Mouse (Mus musculus): ENCODE measurements around the gene Tlx2. TPM values are rescaled to one million over a fixed set of nuclear protein-coding genes. Genes with fewer than 3 reads are reported as not detected.

Gene Tlx2
- total RNA-seq, 2 experiments from 2014 or later = not detected

DNA sequence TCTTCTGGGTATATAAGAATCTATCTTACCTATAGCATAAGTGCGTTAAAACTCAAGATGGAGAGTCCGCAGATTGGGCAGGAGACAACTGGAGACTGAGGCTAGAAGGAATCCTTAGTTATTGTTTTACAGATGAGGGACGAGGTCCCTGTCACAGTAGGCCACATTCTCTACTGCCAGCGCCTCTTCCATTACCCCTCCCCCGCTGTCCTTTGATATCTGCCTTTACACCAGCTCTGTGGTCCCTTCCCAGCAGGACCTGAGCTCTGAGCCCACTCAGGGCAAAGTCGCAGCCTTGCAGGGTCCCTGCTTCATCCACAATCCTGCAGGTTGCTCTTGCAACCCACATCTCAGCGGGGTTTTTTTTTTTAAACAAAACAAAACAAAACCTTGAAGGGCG is 1.9 kb downstream of the Tlx2 start:
- intact Hi-C loops (cut with DNase I) = no loop called here

DNA sequence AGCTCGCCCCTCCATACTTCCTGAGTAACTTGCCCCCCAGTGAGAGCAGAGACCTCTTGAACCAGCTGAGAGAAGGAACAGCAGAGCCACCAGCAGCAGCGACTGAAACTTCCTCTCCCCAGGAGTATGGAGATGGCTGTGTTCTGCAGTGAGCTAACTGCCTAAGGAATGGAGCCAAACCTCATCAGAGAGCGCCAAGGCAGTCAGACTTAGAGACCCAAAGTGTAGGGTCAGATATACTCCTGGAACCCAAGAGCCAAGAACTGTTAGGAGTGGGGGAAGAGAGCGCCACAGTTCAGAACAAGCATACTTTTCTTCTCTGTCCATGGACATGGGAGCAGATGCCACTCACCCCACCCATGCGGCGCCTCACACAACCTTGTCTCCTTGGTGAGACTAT is 3.7 kb downstream of the Tlx2 start:
- no peak for DNase-seq (ENCODE audit: low spot score in 2 of 2)
- intact Hi-C loops (cut with DNase I) = no loop called here

More for the DNA sequence above, 1.9 kb downstream of the Tlx2 start:
- DNase-seq (ENCODE audit: low spot score in 2 of 2) = no peak

GRCm38 (mm10) chr6:83065995-83066394 is 4.1 kb downstream of the Tlx2 start:
- intact Hi-C loops (cut with DNase I) = no loop called here
- no peak for DNase-seq (ENCODE audit: low spot score in 2 of 2)

- no peak for DNase-seq (ENCODE audit: low spot score in 2 of 2)
- intact Hi-C loops (cut with DNase I) = no loop called here
Measured at GRCm38 (mm10) chr6:83058725-83059124, 11.4 kb downstream of the Tlx2 start.

DNA sequence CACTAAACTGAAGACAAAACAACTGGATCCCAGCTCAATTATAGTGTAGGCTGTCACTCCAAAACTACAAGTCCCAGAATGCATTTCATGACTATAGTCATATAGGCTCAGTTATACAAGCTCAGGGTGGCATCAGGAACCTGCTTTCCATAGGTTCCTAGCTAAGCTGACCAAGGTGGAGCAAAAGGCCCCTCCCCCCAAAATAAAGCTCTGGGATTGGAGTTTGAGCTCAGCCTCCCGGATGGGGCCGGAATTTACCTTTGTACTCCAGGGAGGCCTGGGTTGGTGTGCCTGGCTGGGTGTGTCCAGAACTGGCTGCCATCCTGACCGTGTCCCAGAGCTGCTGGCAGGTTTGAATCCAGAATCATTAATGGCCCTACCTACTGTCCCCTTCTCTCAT is 12.3 kb downstream of the Tlx2 start, which contains the start of gene Dqx1:
Gene Dqx1, plus strand, starts transcription at position 55 of the 400 bp plus-strand sequence.
- DNase-seq (ENCODE audit: low spot score in 2 of 2) = no peak
- intact Hi-C loops (cut with DNase I) = no loop called here

- DNase-seq (ENCODE audit: low spot score in 2 of 2) = peak in 1 of 2 experiments; percentile 32
- intact Hi-C loops (cut with DNase I) = loop anchor here (1.0 to 2.0 kb wide), 3 partner anchors 23 to 59 kb away; partner anchors contain the start of genes Ccdc142 and Gm42688
Measured at GRCm38 (mm10) chr6:83054871-83055431, 15.1 kb downstream of the Tlx2 start, which contains the start of gene Htra2. Htra2 (minus strand) TSS chr6:83055273.

GRCm38 (mm10) chr6:83054074-83054851 is 15.8 kb downstream of the Tlx2 start, which contains the start of gene Aup1:
Aup1 (plus strand) TSS chr6:83054521.
- intact Hi-C loops (cut with DNase I) = loop anchor here (1.0 to 2.0 kb wide), 3 partner anchors 24 to 58 kb away; partner anchors contain the start of genes Ccdc142 and Gm42688
- peak; percentile 98 to 99 for DNase-seq (ENCODE audit: low spot score in 2 of 2)

GRCm38 (mm10) chr6:83053136-83053960 is 16.7 kb downstream of the Tlx2 start:
- peak; percentile 22 to 37 for DNase-seq (ENCODE audit: low spot score in 2 of 2)
- intact Hi-C loops (cut with DNase I) = loop anchor here (2.0 kb wide), 1 partner anchor 19 kb away; the partner anchor contains the start of gene Loxl3

GRCm38 (mm10) chr6:83049367-83049766 is 20.7 kb downstream of the Tlx2 start:
- intact Hi-C loops (cut with DNase I) = no loop called here

DNA sequence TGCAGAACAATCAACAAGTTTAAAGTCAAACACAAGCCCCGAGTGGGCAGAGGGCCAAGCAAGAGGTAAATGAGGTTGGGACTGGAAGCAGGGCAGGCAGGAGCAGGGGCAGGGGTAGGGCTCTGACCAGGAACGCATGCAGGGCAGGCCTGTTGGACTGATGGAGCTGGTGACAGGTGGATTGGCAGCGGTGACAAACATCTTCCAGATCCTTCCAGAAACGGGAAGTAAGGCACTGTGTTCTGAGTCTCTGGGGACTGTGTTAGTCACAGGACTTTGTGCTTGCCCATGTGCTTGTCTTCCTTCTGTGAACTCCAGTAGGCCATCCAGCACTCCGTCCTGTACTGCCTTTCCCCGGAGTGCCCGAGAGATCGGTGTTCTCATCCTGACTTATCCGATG is 25.4 kb downstream of the Tlx2 start:
- DNase-seq (ENCODE audit: low spot score in 2 of 2) = no peak

More at GRCm38 (mm10) chr6:83049367-83049766, 20.7 kb downstream of the Tlx2 start:
- no peak for DNase-seq (ENCODE audit: low spot score in 2 of 2)

DNA sequence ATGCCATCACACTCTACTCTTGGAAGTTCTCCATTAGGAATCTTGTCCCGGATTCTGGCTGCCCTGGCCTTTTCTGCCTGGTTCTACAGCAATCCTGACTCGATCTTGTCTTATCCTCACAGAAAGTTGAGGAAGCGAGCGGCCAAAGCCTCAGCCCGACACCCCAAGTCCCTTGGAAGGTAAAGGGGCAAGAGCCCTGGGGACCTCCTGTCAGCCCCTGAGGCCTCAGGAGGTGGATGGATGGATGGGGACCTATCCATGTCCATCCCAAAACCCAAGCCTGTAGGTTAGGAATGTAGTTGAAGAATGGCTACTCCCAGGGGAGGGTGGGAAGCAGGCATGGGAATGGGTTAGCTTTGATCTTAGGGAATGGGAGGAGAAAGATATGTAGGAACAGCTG is 26.1 kb downstream of the Tlx2 start:
- DNase-seq (ENCODE audit: low spot score in 2 of 2) = no peak
- intact Hi-C loops (cut with DNase I) = loop anchor here (1.0 kb wide), 1 partner anchor 20 kb away; no protein-coding TSS in a partner anchor

More for the DNA sequence above, 25.4 kb downstream of the Tlx2 start:
- intact Hi-C loops (cut with DNase I) = loop anchor here (1.0 kb wide), 1 partner anchor 20 kb away; no protein-coding TSS in a partner anchor

- no peak for DNase-seq (ENCODE audit: low spot score in 2 of 2)
- intact Hi-C loops (cut with DNase I) = no loop called here
Measured at GRCm38 (mm10) chr6:83043561-83043960, 26.5 kb downstream of the Tlx2 start.

- DNase-seq (ENCODE audit: low spot score in 2 of 2) = no peak
- intact Hi-C loops (cut with DNase I) = no loop called here
Measured at GRCm38 (mm10) chr6:83040601-83041000, 29.5 kb downstream of the Tlx2 start.

GRCm38 (mm10) chr6:83038496-83039012 is 31.5 kb downstream of the Tlx2 start:
- intact Hi-C loops (cut with DNase I) = no loop called here
- DNase-seq (ENCODE audit: low spot score in 2 of 2) = peak; percentile 80 to 84

DNA sequence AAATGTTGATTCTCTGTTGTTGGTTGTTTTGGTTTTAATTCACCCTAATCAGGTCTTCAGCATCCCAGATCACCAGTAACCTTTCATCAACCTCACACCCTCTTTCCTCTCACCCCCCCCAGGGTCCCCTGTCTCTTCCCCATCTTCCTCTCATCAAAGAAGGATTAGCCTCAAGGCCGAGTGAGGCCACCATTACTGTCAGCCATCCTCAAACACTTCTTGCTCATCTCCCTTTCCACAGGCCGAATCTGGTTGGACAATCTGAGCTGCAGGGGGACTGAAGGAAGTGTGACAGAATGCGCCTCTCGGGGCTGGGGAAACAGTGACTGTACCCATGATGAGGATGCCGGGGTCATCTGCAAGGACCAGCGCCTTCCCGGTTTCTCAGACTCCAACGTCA is 32.9 kb downstream of the Tlx2 start:
- intact Hi-C loops (cut with DNase I) = no loop called here
- no peak for DNase-seq (ENCODE audit: low spot score in 2 of 2)

DNA sequence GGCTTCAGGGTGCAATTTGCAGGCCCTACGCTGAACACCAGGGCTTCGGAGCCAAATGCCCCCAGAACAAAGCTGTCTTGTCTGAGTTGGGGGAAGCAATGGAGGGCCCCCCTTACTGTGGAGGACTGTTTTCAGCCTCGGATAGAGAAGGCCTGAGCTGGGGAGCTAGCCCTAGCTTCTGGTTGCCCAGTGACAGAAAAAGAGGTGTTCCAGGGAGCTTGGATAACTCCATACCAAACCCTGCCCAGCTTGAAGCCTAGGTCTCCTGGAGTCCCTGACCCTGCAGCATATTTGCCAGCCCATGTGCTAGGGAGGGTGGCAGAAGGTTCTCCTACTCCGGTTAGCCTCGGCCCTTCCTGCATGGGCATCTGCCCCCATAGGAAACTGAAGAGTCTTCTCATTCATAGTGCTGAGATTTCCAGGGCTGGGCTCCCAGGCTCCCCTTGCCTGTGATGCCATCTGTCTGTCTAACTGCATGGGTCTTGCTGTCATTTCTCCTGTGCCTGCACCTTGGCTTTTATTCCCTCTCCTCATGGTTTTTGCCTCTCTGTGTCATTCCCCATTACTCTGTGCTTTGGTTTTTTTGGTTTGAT is 35.5 kb downstream of the Tlx2 start:
- intact Hi-C loops (cut with DNase I) = loop anchor here (2.0 kb wide), 1 partner anchor 18 kb away; no protein-coding TSS in a partner anchor

GRCm38 (mm10) chr6:83033249-83034185 is 36.6 kb downstream of the Tlx2 start, which contains the start of the genes Dok1 and Loxl3:
Dok1 (minus strand) TSS chr6:83033471.
Loxl3 (plus strand) TSS chr6:83034173.
- no peak for DNase-seq (ENCODE audit: low spot score in 2 of 2)
- intact Hi-C loops (cut with DNase I) = loop anchor here (2.0 kb wide), 1 partner anchor 19 kb away; no protein-coding TSS in a partner anchor

More for the DNA sequence above, 35.5 kb downstream of the Tlx2 start:
- no peak for DNase-seq (ENCODE audit: low spot score in 2 of 2)

DNA sequence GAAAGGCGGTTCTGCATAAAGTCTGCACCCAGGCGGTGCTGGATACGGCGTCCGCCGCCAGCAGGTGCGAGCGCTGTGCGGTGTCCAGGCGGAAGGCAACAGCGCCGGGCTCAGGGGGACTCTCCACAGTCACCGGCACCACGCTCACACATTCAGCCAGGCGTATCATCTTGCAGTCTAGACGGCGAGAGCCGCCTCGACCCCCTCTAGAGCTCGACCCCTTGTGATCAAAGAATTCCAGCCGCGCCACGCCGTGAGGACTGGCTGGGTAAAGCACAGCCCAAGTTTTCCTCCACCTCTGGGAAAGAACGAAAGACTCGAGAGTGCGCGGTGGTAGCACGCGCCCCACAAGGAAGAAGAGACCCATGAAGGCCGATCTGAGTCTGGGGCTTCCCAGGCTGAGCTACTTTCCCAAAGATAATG is 37.3 kb downstream of the Tlx2 start:
- intact Hi-C loops (cut with DNase I) = no loop called here
- no peak for DNase-seq (ENCODE audit: low spot score in 2 of 2)

Data from left cerebral cortex, postnatal 36 days (tissue).